Mouse (Mus musculus) MEL (cell line): Measurements from ENCODE around the gene Ankrd35. TPM values are rescaled to one million over a fixed set of nuclear protein-coding genes. Genes with fewer than 3 reads are reported as not detected.

ENCODE experiments used
- DNase-seq: peaks from one replicate; pipeline ENCODE4 v3.0.0; 2011; ENCODE audit warnings: low read depth, low spot score
- H3K27ac ChIP-seq: 2 replicates; pipeline ENCODE4 v1.5.1; 2012; ENCODE audit warnings: low read depth, mild to moderate bottlenecking, control low read depth, low read length, moderate library complexity; ENCODE audit not compliant: control insufficient read depth
- H3K27me3 ChIP-seq, 2 experiments: fragments of 150-350 bp in 1 of 2; sonication (generic) in 1 of 2; 2 replicates each; pipeline ENCODE4 v1.6.1; 2012; ENCODE audit warnings: low read length in 2 of 2, mild to moderate bottlenecking in 2 of 2, improper control_type of control experiment in 1 of 2, moderate library complexity in 1 of 2; ENCODE audit not compliant: insufficient read depth in 2 of 2, control insufficient read depth in 1 of 2
- H3K36me3 ChIP-seq, 2 experiments: 2 replicates each; pipeline ENCODE4 v1.6.1; 2012 to 2014; ENCODE audit warnings: low read length in 2 of 2, improper control_type of control experiment in 1 of 2, inconsistent platforms in 1 of 2, mild to moderate bottlenecking in 1 of 2; ENCODE audit not compliant: insufficient read depth in 2 of 2, control insufficient read depth in 1 of 2
- H3K4me1 ChIP-seq, 2 experiments: fragments of 150-350 bp in 1 of 2; sonication (generic) in 1 of 2; 2 replicates each; pipeline ENCODE4 v1.6.1; 2012; ENCODE audit warnings: low read length in 2 of 2, improper control_type of control experiment in 1 of 2, mild to moderate bottlenecking in 1 of 2; ENCODE audit not compliant: insufficient read depth in 2 of 2, control insufficient read depth in 1 of 2
- H3K4me3 ChIP-seq, 2 experiments: fragments of 150-350 bp in 1 of 2; sonication (generic) in 1 of 2; 2 replicates each; pipeline ENCODE4 v1.5.1; 2012; ENCODE audit warnings: low read depth in 2 of 2, low read length in 2 of 2, mild to moderate bottlenecking in 2 of 2, moderate library complexity in 2 of 2, control low read depth in 1 of 2, improper control_type of control experiment in 1 of 2; ENCODE audit not compliant: control insufficient read depth in 1 of 2, insufficient read depth in 1 of 2
- H3K79me2 ChIP-seq: 2 replicates; pipeline ENCODE4 v1.6.1; 2012; ENCODE audit warnings: mild to moderate bottlenecking, low read length, moderate library complexity; ENCODE audit not compliant: control insufficient read depth, poor library complexity, insufficient read depth
- H3K9ac ChIP-seq: 2 replicates; pipeline ENCODE4 v1.6.1; 2012; ENCODE audit warnings: low read depth, mild to moderate bottlenecking, control low read depth, low read length, moderate library complexity; ENCODE audit not compliant: control insufficient read depth, poor library complexity, severe bottlenecking
- H3K9me3 ChIP-seq: fragments of 150-350 bp; sonication (generic); replicated peaks from 2 replicates; pipeline ENCODE4 v1.6.1; 2012; ENCODE audit warnings: mild to moderate bottlenecking, low read length, improper control_type of control experiment, moderate library complexity; ENCODE audit not compliant: insufficient read depth
- CHD1 ChIP-seq: IDR thresholded peaks from 2 replicates; pipeline ENCODE4 v1.6.1; 2012; ENCODE audit warnings: low read depth, mild to moderate bottlenecking, inconsistent platforms, low read length, improper control_type of control experiment
- CTCF ChIP-seq, 3 experiments: IDR thresholded peaks in 2 of 3; conservative IDR thresholded peaks in 1 of 3; 2 replicates each; pipeline ENCODE4 v1.5.1; 2011 to 2012; ENCODE audit warnings: low read length in 3 of 3, low read depth in 2 of 3, mild to moderate bottlenecking in 2 of 3, improper control_type of control experiment in 1 of 3, inconsistent platforms in 1 of 3, mixed read lengths in 1 of 3, moderate library complexity in 1 of 3; ENCODE audit not compliant: control insufficient read depth in 1 of 3, insufficient read depth in 1 of 3, poor library complexity in 1 of 3, severe bottlenecking in 1 of 3
- GABPA ChIP-seq: IDR thresholded peaks from 2 replicates; pipeline ENCODE4 v1.6.1; 2012; ENCODE audit warnings: low read depth, mild to moderate bottlenecking, inconsistent platforms, low read length, improper control_type of control experiment, moderate library complexity
- HCFC1 ChIP-seq: IDR thresholded peaks from 2 replicates; pipeline ENCODE4 v1.6.1; 2012; ENCODE audit warnings: low read depth, mild to moderate bottlenecking, inconsistent platforms, low read length, improper control_type of control experiment, moderate library complexity
- KAT2A ChIP-seq: conservative IDR thresholded peaks from 2 replicates; pipeline ENCODE4 v1.6.1; 2012; ENCODE audit warnings: low read depth, low read length, improper control_type of control experiment, inconsistent platforms
- MAZ ChIP-seq: IDR thresholded peaks from 2 replicates; pipeline ENCODE4 v1.6.1; 2012; ENCODE audit warnings: low read depth, mild to moderate bottlenecking, inconsistent platforms, low read length, improper control_type of control experiment
- MXI1 ChIP-seq: IDR thresholded peaks from 2 replicates; pipeline ENCODE4 v1.6.1; 2011; ENCODE audit warnings: mild to moderate bottlenecking, low read depth, low read length, improper control_type of control experiment
- MYC ChIP-seq: IDR thresholded peaks from 2 replicates; pipeline ENCODE4 v1.6.1; 2011; ENCODE audit warnings: low read depth, mild to moderate bottlenecking, low read length, improper control_type of control experiment, moderate library complexity
- POLR2AphosphoS5 ChIP-seq: IDR thresholded peaks from 2 replicates; pipeline ENCODE4 v1.6.1; 2012; ENCODE audit warnings: low read depth, borderline replicate concordance, mild to moderate bottlenecking, inconsistent platforms, low read length, moderate library complexity, mixed read lengths
- RAD21 ChIP-seq: IDR thresholded peaks from 2 replicates; pipeline ENCODE4 v1.6.1; 2011; ENCODE audit warnings: mild to moderate bottlenecking, low read depth, low read length, improper control_type of control experiment
- SIN3A ChIP-seq: IDR thresholded peaks from 2 replicates; pipeline ENCODE4 v1.6.1; 2012; ENCODE audit warnings: low read length, improper control_type of control experiment, inconsistent platforms
- SMC3 ChIP-seq: IDR thresholded peaks from 2 replicates; pipeline ENCODE4 v1.6.1; 2011; ENCODE audit warnings: low read depth, low read length, improper control_type of control experiment
- ZC3H11A ChIP-seq: IDR thresholded peaks from 2 replicates; pipeline ENCODE4 v1.6.1; 2012; ENCODE audit warnings: low read depth, mild to moderate bottlenecking, inconsistent platforms, low read length, improper control_type of control experiment
- ZMIZ1 ChIP-seq: IDR thresholded peaks from 2 replicates; pipeline ENCODE4 v1.6.1; 2012; ENCODE audit warnings: low read depth, mild to moderate bottlenecking, inconsistent platforms, low read length, improper control_type of control experiment, moderate library complexity
- ZNF384 ChIP-seq: IDR thresholded peaks from 2 replicates; pipeline ENCODE4 v1.6.1; 2012; ENCODE audit warnings: low read depth, mild to moderate bottlenecking, inconsistent platforms, low read length, improper control_type of control experiment
- polyA plus RNA-seq, 2 experiments: library from polyadenylated mRNA; stranded (reverse) in 1 of 2; unstranded in 1 of 2; fragments of >175 nt in 1 of 2; fragments of >200 nt in 1 of 2; gene quantifications; 2 replicates each; pipeline versions ENCODE4 v1.2.1 to v1.2.4; 2012; ENCODE audit warnings: low replicate concordance in 2 of 2, low read depth in 1 of 2; ENCODE audit not compliant: insufficient read length in 2 of 2, insufficient read depth in 1 of 2, missing spikeins in 1 of 2
- total RNA-seq: library from RNA; depleted of rRNA; stranded (reverse); fragments of 300-350 nt; gene quantifications from 2 replicates; pipeline ENCODE4 v1.2.3, GENCODE M21; 2012

Ankrd35 gene
- total and polyA plus RNA-seq, 3 experiments, result 0.62 to 0.77 TPM; not detected in 1

- Histone ChIP-seq H3K27ac (no peak overlapping the region), H3K36me3 (peaks cover 0 to 13% of the 10 kb centered on the region in 2 experiments; a peak in 2 of 4 replicates), H3K9me3 (no peaks in the 10 kb centered on the region), H3K27me3 (no peaks in the 10 kb centered on the region), H3K4me1 (peaks cover 13 to 17% of the 10 kb centered on the region in 2 experiments), H3K4me3 (no peak overlapping the region), H3K9ac (no peak overlapping the region), H3K79me2 (no peaks in the 10 kb centered on the region)
- peak; percentile 58 for DNase-seq
- TF ChIP-seq MYC (0 out of 2 replicates have a peak, but pooled peaks have one; percentile 41), POLR2AphosphoS5 (no peak), SMC3 (peak; percentile 49), MXI1 (0 out of 2 replicates have a peak, but pooled peaks have one; percentile 33), GABPA (no peak), CHD1 (no peak), MAZ (0 out of 2 replicates have a peak, but pooled peaks have one; percentile 28), HCFC1 (no peak), ZNF384 (no peak), CTCF (IDR thresholded peaks at IDR 0.05 in 2 of 3, conservative IDR thresholded peaks at IDR 0.05 in 1 of 3; ENCODE audit: control insufficient read depth in 1 of 3, insufficient read depth in 1 of 3, low read depth in 2 of 3, low read length in 3 of 3, poor library complexity in 1 of 3, severe bottlenecking in 1 of 3) (peak; percentile 27 to 63 (median 44); a peak in 5 of 6 replicates), ZMIZ1 (no peak), KAT2A (no peak), RAD21 (peak; percentile 25), SIN3A (0 out of 2 replicates have a peak, but pooled peaks have one; percentile 30), ZC3H11A (0 out of 2 replicates have a peak, but pooled peaks have one; percentile 8)
These were observed 20.4 kb downstream of the Ankrd35 start for GRCm38 (mm10) chr3:96690298-96690697.

- Histone ChIP-seq H3K36me3 (peaks cover 0 to 19% of the 10 kb centered on the region in 2 experiments; a peak in 2 of 4 replicates), H3K9ac (no peak overlapping the region), H3K4me1 (peaks cover 16 to 22% of the 10 kb centered on the region in 2 experiments), H3K9me3 (no peaks in the 10 kb centered on the region), H3K79me2 (peaks cover 3% of the 10 kb centered on the region; the same call in 1 of the 2 replicates), H3K4me3 (no peak overlapping the region), H3K27ac (no peak overlapping the region), H3K27me3 (no peaks in the 10 kb centered on the region)
- TF ChIP-seq RAD21 (no peak; the same call in none of the 2 replicates), CTCF (IDR thresholded peaks at IDR 0.05 in 2 of 3, conservative IDR thresholded peaks at IDR 0.05 in 1 of 3; ENCODE audit: control insufficient read depth in 1 of 3, insufficient read depth in 1 of 3, low read depth in 2 of 3, low read length in 3 of 3, poor library complexity in 1 of 3, severe bottlenecking in 1 of 3) (peak; percentile 8 to 43 (median 32); a peak in 4 of 6 replicates), SMC3 (peak; percentile 19; the same call in 1 of the 2 replicates)
- DNase-seq, result no peak
These were observed 22.6 kb downstream of the Ankrd35 start for GRCm38 (mm10) chr3:96692506-96692905.
